8 mouse cellular contexts compared by ENCODE assay signal in genomic region chr3:57574885-57575659, GRCm38 (mm10). TPM values are rescaled to one million over a fixed set of nuclear protein-coding genes. Genes with fewer than 3 reads are reported as not detected.
DNase-seq lines count a peak whose midpoint lies in the region; ATAC-seq and TF ChIP-seq lines count a peak whose summit lies in the region.

No protein-coding gene starts in this region.

- H3K4me3 ChIP-seq in forebrain, postnatal 0 days (ENCODE audit: low read depth, low read length), result peak overlapping the region; percentile 57

- no peak; the same call in 1 of the 2 replicates for TF ChIP-seq CTCF in forebrain, postnatal 0 days (IDR thresholded peaks at IDR 0.05; ENCODE audit: low read depth)

- intact Hi-C loops in heart, postnatal 36 days (cut with DNase I), result loop anchor here (2.0 kb wide), 1 partner anchor 68 kb away; no protein-coding TSS in a partner anchor

- H3K9ac ChIP-seq in forebrain, postnatal 0 days, result peak overlapping the region; percentile 56

- H3K4me2 ChIP-seq in forebrain, postnatal 0 days (ENCODE audit: low read depth), result peak overlapping the region; percentile 97

- WGBS in forebrain, postnatal 0 days, result under 1% methylated on average over 59 of the region's 59 CpGs

- H3K4me1 ChIP-seq in forebrain, postnatal 0 days (ENCODE audit: insufficient read depth), result no peaks in the 10 kb centered on the region

- H3K27me3 ChIP-seq in forebrain, postnatal 0 days (ENCODE audit: insufficient read depth, low read length), result 0 out of 2 replicates have a peak, but pooled peaks cover 3% of the 10 kb centered on the region

- peak; percentile 18 for DNase-seq in ES-CJ7 (ENCODE audit: low read depth, low spot score)
- DNase-seq in adrenal gland, postnatal 4 days (ENCODE audit: low spot score in 2 of 2), result peak; percentile 16 to 22
- peak; percentile 54 for DNase-seq in forebrain, postnatal 0 days
- DNase-seq in heart, postnatal 36 days, result peak; percentile 61 to 72
- peak; percentile 13 to 22 for DNase-seq in layer of hippocampus, postnatal 14 days (ENCODE audit: low spot score in 2 of 2)
- DNase-seq in lung, postnatal 10 days, result peak; percentile 69
- peak; percentile 15 for DNase-seq in right cerebral cortex, adult 18-20 months
- DNase-seq in c-Kit-positive CD71-positive TER-119-positive erythroid progenitor cells, embryonic 14.5 days (ENCODE audit: low spot score), result no peak

- peak overlapping the region; percentile 71 for H3K27ac ChIP-seq in forebrain, postnatal 0 days (ENCODE audit: low read depth, low read length)

- H3K9me3 ChIP-seq in forebrain, postnatal 0 days (ENCODE audit: low read length), result no peaks in the 10 kb centered on the region

- peak; percentile 68 for ATAC-seq in forebrain, postnatal 0 days

- H3K36me3 ChIP-seq in forebrain, postnatal 0 days (ENCODE audit: insufficient read depth), result no peaks in the 10 kb centered on the region

RNA-seq across cellular contexts. Expression of gene Wwtr1, which starts 0.6 kb away (rescaled TPM):
- 10 to 100 TPM; 50.6 to 52.3 TPM for total RNA-seq in adrenal gland, postnatal 4 days (2021)
- total RNA-seq in forebrain, postnatal 0 days (2014; rRNA removed), result 27.4 and 39.1 TPM in 2 replicates
- polyA plus RNA-seq in forebrain, postnatal 0 days (2015; fragmentation: Nextera tagmentation; extraction: Ambion mirVana), result 11.7 and 12.1 TPM in 2 replicates
- total RNA-seq in heart, postnatal 36 days (2021), result 10 to 100 TPM; 56.3 to 58.3 TPM
- 10 to 100 TPM; 20.3 to 22.0 TPM for total RNA-seq in layer of hippocampus, postnatal 14 days (2021)
